Mouse (Mus musculus) spleen, adult 2 months (tissue): ENCODE results near the gene Fgfr2.

Source experiments
- CTCF ChIP-seq: fragments of 200-500 bp; IDR thresholded peaks from 2 replicates; pipeline ENCODE4 v1.5.1; 2011; ENCODE audit warnings: mild to moderate bottlenecking, inconsistent platforms; ENCODE audit not compliant: insufficient read depth, insufficient read length, insufficient replicate concordance; ENCODE audit errors: extremely low read depth
- POLR2A ChIP-seq: fragments of 200-500 bp; IDR thresholded peaks from 2 replicates; pipeline ENCODE4 v1.6.1; 2011; ENCODE audit warnings: low read depth, low read length, inconsistent platforms

DNA sequence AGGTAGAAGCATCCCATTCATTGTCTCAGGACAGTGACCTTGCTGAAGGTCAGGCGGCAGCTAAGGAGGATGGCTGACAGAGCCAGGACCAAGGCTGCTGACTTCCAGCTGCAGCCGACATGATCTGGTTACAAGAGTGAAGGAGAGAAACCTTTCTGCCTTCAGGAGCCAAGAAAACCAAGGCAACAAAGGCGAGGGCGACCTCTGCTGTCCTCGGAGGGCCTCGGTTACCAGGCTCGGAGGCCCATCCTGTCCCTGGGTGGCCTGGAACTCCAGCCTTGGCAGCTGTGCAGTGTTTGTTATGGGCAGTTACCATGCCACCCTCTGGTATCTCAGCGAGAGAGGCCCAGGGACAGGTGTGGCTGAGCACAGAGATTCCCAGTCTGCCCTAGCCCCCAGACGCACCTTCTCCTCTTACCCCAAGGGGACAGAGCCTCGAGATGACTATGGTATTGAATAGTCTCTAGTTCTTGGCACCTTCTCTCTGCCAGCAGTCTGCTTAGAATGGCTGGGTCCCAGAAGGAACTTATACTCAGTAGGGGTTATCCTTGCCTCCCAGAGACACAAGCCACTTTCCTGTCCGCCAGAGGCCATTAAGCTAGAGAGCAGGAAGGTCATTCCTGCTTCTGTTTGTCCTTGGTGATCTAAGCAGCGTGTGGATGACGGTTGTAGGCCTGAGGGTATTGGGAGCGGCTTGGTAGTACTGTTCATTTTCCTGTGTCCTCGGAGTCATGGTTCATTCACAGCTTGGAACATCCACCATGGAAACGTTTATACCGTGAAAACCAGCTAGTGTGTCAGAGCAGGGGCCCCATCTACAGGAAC is 449.0 kb downstream of the Fgfr2 start:
- TF ChIP-seq POLR2A, result no peak
- no peak for TF ChIP-seq CTCF
